Mouse (Mus musculus): ENCODE measurements around the gene Cd2bp2.
"Not testable (repeated sequence)": the region's sequence is repeated elsewhere in the genome, so short reads cannot be mapped to it uniquely, and the experiment has no call there.

Gene Cd2bp2

DNA sequence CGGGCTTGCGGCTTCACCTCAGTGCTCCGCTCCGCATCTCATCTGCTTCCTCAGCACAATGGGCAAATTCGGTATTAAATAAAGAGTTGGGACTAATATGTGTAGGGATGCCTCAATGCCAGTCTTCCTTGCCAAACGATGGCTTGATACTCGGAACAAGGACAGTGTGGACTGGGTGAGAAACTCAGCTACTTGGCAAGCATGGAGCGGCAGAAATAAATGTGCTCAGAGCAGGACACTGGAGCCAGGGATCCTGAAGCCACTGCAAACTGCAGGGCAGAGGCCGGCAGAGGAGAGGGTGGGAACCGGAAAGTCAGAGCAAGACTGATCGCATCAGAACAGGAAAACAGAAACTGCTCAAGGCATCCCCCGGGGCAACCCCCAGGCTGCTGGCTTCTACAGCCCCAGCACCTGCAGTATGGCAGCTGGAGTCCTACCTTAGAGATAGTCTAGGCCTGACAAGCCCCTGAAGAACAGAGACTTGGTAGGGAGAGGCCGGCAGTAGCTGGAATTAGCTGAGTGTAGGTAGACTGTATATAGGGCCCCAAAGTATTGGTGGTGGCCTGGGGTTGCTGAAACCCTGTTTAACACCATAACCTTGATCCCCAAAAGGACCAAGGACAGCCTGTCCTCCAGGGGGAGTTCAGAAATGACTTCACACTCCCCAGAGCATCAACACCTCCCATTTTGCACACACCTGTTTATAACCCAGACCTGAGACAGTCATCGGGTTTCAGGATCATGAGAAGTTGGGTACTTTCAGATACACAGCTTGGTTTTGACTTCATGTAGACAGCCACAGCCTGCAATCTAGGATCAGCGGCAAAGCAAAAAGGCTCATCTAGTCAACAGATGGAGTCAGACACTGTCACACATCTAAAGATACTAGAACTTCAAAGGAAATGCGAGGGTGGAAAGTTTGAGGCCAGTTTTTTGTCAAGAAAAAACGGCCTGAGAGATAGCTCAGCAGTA lies 7.3 kb downstream of the Cd2bp2 start:
- DNase-seq = no peak

DNA sequence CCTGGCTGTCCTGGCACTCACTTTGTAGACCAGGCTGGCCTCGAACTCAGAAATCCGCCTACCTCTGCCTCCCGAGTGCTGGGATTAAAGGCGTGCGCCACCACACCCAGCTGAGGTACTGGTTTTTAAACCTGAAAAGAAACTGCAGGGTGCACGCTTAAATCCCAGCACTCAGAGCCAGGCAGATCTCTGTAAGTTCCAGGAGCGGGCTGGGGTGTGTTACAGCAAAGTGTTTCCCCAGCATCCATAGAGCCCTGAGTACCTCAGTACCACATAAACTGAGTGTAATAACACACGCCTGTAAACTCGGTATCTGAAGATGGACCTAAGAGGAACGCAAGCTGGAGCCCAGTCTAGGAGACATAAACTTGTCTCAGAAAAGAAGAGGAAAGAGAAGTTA lies 8.5 kb downstream of the Cd2bp2 start:
- no peak for DNase-seq

DNA sequence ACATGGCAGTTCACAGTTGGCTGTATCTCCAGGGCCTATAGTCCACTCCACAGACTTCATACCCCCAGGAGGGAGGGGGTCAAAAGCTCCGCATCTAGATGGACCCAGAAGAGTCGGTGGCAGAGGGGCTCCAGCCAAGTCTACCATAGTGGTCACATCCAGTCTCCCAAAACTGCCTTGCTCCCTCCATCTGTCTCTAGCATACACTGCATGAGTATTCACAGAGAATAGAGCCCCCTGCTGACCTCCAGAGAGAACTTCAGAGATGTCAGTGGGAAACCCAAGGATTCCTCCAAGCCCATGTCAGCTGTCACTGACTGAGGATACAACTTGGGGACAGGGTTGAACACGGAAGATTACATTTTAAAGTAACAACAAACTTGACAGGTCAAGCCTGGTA lies 10.2 kb downstream of the Cd2bp2 start:
- no peak for DNase-seq

DNA sequence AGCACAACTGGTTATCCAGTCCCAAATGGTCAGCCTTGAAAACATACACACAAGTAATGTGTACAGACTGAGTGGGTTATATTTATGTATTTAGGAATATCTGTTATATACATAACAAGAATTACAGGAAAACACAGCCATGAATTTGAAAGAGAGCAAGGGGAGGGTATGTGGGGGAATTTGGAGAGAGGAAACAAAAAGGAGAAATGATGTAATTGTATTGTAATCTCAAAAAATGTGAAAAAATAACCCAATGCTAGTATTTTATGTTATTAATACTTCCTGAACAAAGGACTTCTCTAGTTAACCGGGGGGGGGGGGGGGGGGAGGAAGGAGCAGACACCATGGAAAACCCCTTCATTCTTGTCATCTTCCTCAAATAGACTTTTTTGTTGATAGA lies 11.1 kb downstream of the Cd2bp2 start:
- no peak for DNase-seq

DNA sequence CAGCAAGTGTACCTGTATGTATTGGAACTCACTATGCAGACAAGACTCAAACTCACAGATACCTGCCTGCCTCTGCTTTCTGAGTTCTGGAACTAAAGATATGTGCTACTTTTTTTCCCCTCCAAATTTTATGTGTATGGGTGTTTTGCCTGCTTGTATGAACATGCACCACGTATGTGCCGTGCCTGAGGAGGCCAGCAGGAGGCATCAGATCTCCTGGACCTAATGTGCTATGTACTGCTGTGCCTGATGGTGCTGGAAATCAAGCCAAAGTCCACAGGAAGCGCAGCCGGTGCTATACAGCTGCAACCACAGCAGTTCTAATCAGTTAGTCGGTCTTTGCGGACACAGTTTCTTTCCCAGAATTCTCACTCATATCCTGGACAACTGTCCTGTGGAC lies 12.0 kb downstream of the Cd2bp2 start:
- no peak for DNase-seq

DNA sequence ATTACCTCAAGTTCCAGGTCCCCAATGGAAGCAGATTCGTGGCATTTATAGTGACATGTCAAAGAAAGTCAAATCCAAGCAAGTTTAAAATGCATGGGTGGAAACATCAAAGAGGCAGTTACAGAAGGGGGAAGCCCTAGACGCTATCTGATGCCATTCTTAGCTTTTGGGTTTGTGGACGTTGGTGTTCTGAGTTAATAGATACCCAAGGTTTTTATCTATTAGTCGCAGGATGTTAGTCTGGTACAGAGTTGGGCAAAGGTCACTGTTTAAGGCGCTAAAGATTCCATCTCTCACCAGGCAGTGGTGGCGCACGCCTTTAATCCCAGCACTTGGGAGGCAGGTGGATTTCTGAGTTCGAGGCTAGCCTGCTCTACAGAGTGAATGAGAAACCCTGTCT lies 12.5 kb downstream of the Cd2bp2 start:
- no peak for DNase-seq

DNA sequence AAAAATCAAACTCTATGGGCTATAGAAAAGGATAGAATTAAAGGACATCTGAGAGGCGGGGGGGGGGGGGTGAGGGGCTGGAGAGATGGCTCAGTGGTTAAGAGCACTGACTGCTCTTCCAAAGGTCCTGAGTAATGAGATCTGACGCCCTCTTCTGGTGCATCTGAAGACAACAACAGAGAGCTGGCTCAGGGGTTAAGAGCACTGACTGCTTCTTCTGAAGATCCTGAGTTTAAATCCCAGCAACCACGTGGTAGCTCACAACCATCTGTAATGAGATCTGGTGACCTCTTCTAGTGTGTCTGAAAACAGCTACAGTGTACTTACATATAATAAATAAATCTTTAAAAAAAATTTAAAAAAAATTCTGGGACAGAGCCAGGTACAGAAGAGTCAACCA lies 14.1 kb downstream of the Cd2bp2 start:
- not testable (repeated sequence) for DNase-seq

DNA sequence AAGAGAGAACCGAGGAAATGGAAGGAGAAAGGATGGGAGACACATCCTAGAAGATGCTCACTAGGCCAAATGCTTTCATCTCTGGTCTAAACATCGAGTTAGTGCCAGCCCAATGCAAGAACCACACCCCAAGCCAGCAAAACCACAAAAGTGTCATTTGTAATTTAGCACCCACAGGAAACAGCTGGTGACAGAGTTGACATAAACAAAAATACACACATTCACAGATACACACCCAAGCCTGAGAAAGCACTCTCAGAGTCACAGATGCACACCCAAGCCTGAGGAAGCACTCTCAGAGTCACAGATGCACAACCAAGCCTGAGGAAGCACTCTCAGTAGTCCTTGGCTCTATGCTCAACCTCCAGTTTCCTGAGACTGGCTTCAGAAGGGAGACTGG lies 15.1 kb downstream of the Cd2bp2 start:
- DNase-seq = no peak

DNA sequence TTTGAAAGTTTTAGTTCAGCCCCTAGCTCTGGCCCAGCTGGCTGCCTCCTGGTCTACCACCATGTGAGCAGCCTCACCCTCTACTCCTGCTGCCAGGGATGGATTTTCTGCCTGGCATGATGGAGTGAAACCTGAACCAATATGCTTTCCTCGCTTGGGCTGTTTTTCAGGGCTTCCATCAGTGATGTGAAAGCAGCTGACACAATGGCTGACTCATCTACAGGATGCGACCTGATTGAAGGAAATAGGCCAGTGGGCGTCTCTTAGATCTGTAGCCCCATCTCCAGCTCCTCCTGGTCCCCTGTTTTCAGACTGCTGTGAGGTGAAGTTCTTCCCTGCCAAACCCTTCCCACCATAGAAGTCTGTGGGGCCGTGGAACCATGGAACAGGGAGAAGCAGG lies 18.9 kb downstream of the Cd2bp2 start:
- no peak for DNase-seq

DNA sequence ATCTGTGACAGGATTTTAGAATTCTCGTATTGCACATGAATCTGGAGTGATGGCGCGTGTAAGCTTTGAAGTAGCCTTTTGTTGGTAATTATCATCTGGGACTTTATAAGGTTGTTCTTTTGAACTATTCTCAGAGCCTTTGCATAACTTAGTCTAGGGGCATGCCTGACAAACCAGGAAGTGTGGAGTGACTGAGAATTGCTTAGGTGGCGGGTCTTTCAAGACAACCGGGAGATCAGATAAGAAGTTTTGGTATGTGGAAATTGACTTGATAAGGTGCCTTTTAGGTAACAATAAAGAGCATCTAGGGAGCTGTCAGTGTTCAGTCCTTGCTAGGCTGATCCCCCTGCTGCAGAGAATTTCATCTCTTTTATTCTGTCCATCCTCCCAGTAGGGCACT lies 29.3 kb downstream of the Cd2bp2 start:
- DNase-seq = no peak

DNA sequence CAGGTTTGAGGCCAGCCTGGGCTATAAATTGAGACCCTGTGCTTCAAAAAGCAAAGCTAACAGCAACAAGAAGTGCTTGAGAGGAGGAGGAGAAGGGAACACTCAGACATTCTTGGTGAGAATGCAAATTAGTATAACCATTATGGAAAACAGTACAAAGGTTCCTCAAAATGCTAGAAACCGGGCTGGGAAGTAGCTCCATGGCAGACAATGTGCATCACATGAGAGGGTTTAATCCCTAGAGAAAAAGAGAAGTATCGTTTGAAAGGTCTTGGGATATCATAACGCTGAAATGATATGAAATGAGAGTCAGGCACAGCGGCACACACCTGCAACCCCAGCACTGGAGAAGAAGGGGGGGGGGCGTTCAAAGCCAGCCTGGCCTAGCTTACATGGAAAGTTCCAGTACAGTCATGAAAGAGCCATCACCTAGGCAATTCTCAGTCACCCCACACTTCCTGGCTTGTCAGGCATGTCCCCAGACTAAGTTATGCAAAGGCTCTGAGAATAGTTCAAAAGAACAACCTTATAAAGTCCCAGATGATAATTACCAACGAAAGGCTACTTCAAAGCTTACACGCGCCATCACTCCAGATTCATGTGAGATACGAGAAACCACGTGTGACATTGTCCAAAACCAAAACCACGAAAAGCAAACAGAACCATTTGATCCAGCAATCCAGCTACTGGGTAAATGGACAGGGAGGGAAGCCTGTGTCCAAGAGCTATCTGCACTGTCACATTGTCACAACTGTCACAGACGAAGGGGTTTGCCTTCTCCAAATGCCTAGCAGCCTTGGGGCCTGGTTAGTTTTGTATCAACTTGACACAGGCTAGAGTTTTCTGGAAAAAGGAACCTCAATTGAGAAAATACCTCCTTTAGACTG lies 30.0 kb downstream of the Cd2bp2 start:
- DNase-seq = no peak

DNA sequence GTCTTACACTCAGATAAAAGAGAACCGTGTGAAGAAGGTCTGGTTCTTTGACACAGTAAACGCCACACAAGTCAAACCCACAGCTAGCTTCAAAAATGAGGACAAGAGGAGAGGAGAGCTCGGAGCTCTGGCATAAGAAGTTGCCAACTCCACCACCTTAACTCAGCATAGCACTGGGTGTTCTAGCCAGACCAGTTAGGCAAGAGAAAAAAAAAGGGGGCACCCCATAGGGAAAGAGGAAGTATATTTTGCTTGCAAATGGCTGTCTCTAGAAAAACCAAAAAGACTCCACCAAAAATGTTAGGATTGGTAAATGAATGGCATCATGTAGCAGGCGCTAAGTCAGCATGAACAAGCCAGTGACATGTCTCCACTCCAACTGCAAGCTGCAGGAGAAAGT lies 31.8 kb downstream of the Cd2bp2 start:
- DNase-seq = no peak

DNA sequence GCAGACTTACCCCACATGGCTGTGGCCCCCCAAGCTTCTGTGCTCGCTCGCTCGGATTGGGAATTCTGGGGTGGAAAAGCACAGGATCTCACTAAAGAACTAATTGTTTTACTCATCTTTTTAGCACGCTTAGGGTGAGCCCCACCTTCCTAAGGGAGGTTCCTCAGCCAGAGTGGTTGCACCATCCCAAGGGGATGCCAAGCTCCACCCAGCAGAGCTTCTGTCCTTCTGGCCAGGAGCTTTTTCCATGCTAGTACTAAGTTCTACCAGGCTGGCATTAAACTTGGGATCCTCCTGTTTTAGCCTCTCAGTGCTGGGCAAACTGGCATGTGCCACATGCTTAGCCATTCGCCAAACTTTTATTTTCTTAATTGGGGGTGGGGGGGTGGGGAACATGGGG lies 33.3 kb downstream of the Cd2bp2 start:
- peak in 1 of 2 experiments; percentile 35 for DNase-seq

DNA sequence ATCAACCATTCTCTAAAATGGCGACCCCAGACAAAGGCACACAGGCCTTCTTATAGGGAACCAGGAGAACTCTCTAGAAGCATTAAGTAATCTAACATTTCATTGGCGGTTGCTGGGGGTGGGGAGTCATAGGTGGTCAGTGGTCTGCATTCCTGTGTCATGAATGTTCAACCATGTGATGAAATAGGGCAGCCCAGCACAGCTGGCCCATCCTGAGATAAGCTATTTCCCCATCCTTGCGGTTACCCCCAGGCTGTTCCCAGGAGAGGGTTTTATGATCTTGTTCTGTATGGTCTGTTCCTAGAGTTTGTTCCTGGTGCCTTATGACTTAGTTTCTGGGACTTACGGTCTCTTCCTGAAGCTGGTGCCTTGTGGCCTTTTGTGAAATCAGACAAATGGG lies 38.3 kb downstream of the Cd2bp2 start:
- DNase-seq = no peak

DNA sequence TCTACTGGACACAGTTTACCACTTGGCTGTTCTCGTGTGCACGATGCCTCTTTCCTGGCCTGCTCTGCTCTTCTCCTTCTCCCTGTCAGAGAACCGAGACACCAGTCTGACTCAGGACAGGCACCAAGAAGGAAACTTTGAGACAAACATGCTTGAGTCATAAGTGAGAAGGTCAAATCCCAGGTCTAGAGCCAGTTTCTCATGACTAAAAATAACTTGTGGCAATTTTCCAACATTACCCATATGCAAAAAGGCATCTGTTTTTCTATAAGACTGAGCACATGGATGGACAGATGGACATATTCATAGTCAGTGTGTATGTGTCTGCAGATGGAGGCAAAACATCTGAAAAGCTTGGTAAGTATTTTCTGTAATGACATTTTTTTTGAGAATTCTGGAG lies 42.4 kb downstream of the Cd2bp2 start:
- no peak for DNase-seq

DNA sequence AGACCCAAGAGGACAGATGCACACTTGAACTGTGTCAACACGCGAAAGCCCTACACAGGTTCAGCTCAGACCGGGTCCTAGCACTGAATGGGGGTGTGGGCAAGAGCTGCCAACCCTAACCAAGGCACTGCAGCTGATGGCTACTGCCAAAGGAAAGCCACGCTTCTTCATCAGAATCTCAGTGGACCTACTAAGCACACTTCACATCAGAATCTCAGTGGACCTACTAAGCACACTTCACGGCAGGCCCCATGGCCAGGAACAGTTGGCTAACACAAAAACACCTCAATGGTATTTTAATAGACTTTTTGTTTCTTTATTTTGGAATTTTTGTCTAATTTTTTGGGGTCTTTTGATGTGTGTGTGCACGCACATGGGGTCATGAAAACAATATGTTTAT lies 43.4 kb downstream of the Cd2bp2 start:
- no peak for DNase-seq

DNA sequence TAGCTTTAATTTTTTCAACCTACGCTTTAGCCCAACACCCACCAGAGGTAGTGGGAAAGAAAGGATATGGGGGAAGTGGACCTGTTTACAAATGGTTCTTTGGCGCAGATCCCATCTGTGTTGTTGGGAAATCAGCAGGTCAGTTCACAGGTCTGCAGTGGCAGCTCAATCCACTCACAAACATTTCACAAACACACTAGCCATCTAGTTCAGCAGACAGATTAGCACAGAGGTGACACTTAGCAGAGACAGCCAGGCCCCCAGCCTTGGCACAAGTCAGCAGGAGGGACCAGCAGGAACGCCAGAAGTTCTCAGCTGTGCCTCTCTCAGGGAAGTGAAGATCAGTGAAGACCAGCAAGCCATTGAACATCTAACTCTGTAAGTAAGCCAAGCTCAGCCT lies 47.9 kb downstream of the Cd2bp2 start:
- DNase-seq = peak; percentile 18 to 52

DNA sequence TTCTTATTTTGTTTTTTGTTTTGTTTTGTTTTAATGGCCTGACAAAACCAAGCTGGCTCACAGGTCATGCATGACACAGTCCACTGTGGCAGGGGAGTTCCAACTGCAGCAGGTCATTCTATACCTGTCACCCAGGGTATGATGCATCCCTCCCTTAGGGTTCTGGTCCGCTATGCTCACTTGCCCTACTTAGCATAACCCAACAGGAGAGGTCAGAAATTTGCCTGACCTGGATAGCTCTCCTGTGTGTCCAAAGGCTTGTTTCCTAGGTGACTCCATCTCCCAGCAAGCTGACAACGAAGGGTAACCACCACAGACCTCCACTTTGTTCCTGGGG lies 49.6 kb downstream of the Cd2bp2 start:
- no peak for DNase-seq

DNA sequence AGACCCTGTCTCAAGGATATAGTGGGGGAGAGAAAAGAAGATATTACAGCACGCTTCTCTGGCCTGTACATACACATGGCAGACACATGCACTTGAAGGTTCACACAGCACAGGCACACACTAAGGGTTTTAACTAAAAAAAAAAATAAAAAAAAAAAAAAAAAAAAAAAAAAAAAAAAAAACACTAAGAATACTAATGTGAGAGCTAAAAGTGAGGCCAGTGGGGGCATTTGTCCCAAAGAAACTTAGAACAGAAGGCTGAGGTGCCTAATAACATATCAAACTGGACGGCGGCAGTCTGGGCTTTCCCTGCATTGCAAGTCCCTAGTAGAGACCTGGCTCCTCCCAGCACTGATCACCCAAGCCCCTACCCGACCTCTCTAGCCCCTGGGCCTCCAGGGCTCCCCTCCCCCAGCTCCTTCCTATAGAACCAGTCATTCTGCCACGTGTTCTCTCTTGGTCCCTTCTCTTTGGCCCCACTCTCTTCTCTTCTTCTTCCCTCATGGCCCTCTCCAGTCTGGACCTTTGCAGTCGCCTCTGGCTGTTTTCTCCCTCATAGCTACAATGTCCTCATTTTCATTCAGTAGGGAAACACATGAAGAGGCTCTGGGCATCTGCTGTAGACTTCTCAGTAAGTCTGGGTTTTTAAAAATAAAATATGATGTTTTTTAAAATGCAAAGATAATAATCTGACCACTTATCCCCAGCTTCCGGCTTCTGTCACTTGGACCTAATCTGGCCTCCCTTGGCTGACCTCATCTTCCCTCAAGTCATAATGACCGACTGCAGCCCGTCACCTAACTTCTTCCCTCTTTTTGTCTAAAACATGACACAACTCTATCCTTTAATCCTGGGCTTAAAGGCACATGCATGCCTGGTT lies 50.2 kb downstream of the Cd2bp2 start:
- DNase-seq = no peak

DNA sequence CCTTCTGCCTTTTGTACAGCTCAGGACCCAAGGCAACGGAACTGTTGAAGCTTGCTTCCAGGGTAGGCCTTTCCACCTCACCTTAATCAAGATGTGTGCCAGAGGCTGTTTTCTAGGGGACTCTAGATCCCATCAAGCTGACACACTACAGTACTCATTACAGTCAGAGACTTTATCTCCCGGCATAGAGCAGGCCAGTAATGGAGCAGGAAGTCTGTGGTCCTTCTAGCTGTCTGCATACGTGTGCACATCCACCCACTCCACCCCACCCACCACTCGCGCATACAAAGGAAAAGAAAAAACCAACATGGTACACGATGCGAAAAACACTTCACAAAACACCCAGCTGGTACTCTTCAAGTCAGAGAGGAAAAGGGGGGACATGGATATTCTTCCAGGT lies 51.4 kb downstream of the Cd2bp2 start:
- no peak for DNase-seq

DNA sequence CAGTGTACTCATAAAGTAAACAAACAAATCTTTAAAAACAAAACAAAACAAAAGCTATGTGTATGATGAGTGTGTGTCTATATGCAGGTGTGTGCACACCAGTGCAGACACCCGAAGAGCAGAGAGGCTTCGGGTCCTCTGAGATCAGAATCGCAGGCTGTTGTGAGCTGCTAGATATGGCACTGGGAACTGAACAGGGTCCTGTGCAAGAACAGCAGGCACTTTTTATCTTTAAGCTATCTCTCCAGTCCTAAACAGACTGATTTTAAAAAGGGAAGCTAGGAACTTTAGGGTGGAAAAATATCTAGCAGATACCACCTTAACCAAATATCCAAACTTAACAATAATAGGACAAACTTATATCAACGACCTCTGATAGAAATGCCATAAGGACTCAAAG lies 53.2 kb downstream of the Cd2bp2 start:
- no peak for DNase-seq

DNA sequence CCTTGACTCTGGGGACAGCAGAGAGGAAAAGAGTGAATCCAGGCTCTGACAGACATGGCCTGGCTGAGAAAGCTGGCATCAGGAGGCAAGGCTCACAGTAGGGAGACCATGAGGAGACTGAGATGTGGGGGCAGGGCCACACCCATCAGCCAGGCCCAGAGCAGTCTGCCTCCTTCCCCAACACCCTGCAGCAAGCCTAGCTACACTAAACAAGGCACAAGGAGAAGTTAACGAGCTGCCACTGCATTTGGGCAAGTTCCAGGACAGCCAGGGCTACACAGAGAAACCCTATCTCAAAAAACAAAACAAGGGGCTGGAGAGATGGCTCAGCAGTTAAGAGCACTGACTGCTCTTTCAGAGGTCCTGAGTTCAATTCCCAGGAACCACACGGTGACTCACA lies 53.6 kb downstream of the Cd2bp2 start:
- no peak for DNase-seq
